Mouse (Mus musculus) lung, postnatal 25 days (tissue): ENCODE measurements at regions not wholly inside any gene's neighbourhood (a gene's known extent, or its start where the extent isn't known, plus 50 kb on each side); places are given as distances from the start of the nearest gene placed in this dataset.

ENCODE experiments used
- DNase-seq: peaks from one replicate; pipeline ENCODE4 v3.0.0; 2022; ENCODE audit warnings: low spot score

DNA sequence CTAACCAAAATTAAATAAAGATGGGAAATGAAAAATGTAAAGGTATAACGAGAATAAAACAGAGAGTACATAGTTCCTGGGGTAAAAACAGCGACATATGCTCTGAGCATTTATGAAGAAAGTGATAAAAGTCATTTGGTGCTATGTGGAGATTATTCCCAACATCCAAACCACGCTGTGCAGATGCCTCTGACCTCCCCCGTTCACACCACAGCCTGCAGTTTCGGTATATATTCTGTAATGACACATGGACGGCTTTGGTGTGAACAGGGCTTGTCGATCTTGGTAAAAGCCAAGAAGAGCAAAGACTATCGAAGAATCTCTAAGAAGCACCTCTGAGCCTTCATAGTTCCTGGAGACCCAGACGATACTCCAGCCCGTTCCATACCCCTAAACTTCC is 95.2 kb upstream of the Ppp1r26 start:
- no peak for DNase-seq

DNA sequence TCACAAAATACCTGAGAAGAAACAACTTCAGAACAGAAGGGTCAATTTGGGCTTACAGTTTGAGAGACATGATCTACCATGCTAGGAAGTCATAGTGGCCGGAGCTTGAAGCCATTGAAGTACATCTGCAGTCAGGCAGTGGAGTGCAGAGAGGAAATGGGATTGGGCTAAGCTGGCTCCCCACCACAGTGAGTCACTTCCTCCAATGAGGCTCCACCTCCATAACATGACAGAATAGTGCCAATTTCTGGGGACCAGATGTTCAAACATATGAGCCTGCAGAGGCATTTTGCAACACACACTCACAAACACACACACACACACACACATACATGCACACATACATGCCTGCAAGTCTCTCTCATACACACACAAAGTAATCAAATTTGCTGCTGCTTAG is 93.7 kb upstream of the Ppp1r26 start:
- no peak for DNase-seq

DNA sequence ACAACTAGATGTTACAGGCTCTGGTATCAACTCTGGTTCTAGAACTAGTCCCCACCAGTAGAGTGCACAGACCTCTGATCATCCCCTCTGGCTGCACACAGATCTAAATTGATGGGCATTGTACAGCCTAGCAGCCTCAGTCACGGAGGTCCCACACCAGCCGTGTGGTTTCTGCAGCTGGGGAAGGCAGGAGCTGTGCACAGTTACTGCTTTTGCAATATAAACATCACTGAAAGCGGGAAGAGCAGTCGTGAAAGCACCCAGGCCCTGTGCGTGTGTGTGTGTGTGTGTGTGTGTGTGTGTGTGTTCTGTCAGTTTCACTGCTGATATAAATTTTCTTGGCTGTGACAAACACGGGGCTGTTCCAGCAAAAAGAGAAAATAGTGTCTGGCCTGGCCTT is 84.4 kb upstream of the Ppp1r26 start:
- no peak for DNase-seq

DNA sequence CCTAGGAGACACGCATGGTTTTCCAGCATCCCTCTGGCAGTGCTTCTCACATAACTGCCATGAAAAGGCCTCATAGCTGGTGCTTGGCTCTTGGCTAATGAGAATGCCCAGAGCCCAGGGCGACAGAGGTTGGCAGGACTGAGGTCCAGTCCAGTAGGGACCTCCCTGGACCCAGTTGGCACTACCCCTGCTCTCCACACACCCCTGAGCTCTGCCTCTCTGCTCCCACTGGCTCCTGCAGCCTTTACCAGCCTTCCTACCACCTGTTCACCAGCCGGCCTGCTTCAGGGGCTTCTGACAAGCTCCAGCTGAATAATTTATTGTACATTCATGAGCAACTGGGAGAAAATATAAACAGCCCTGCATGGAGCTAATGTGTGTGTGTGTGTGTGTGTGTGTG is 82.0 kb upstream of the Ppp1r26 start:
- DNase-seq, result no peak

DNA sequence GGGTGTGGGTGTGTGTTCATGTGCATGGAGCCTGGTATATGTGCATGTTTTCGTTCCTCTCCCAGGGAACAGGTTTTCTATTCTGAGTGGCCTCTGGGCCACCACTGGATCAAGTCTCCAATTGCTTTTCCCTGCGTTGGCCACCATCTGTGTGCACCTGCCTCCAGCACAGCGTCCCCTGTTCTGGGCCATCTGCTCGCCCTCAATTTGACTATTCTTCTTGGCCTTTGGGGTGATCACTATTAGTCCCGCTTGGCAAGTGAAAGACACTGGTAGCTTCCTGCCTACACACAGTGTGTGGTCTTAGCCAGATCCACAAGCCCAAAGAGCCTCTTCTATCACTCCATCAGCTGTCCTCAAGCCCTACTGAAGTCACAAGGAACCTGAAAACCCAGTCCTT is 80.8 kb upstream of the Ppp1r26 start:
- DNase-seq, result no peak

DNA sequence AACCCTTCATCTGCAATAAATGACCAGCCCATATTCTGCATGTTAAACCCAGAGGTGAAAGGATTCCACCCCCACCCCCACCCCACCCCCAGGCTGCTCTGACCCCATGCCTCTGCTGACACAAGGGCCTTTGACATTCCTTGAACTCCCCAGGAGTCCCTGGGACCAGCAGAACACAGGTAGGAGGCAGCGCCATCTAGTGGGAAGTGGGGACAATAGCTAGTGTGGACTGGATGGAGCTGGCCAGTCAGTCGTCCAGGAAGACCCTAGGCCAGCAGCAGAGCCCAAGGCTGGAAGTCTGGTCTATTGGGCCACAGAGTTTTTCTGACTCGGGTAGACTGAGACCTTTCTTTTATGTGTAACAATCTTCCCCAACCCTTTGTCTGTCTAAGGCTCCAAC is 71.8 kb upstream of the Ppp1r26 start:
- peak; percentile 57 for DNase-seq

DNA sequence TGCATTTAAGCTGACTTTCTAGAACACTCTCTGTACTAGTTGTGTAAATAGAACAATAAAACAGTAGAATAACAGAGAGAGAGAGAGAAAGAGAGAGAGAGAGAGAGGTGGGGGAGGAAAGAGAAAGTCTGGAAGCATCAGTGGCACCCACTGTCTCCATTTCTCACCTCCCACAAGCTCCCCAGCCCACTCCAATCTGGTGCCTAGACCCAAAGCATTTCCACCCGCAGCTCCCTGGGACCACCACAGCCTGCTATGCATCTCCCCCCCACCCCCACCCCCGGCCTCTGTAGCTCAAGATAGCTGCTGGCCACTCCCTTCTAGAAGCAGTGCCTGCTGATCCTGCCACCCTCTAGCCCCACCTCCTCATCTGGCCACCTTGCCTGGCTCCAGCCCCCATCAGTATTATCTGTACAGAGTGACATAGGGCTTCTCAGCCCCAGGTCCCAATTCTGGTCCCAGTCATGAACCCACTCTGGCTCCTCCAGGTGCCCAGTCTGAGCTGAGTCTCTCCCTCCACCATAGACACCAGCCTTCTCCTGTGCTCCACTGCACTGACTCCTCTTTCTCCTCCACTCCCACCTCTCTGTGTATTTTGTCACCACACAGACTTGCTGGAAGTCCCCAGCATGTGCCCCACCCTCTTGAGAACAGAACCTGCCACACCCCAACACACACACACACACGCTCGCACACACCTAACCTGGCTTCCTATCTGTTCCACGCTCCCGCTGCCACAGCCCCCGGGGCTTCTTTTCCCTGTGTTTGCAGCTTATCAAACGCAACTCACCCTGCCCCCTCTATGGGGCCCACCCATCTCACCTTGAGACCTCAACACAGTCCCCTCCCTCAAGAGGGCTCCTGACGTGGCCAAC is 68.4 kb upstream of the Ppp1r26 start:
- no peak for DNase-seq

DNA sequence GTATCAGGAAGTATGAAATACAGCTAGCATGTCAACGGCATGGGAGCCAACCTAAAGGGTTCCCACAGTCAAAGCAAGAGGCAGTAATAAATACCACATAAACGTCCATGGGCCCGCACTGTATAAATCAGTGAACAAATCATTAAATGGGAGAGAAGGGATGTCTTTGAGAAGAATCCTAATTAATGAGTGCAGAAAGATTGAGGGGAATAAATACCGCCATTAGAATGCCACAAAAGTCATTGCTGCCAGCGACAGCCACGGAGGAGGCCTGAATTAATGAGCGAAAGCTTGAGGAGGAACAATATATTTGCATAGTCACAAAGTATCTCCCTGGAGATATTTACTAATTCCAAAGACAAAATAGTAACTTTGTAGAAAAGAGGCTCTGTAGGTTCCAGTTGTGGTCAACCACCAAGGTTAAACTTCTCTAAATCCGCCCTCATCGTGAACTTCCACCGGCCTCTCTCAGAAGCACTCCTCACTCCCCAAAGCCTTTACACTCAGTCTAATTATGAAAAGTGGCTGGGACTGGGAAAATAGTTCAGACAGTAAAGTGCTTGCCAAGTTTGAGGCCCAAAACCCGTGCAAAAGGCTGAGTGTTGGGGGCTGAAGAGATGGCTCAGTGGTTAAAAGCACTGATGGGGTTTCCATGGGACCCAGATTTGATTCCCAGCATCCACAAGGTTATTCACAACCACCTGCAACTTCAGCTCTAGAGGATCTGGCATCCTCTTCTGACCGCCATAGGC is 64.4 kb upstream of the Ppp1r26 start:
- DNase-seq, result no peak

DNA sequence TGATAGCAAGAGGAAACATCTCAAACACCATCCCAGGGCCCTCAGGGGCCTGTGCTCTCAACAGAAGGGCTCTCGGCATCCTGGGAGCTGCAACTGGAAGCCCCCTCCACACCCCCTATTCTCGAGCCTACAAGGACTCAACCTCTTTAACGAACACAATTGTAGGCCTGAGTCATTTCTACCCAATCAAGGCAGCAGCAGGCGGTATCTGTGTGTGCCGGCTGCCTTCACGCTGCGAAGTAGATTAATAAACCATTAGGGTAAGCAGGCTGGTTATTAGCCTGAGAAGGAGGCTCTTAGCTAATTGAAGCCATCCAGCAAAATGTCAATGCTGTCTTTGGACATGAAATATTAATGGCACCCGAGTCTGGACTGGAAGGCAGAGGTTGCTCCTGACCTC is 61.7 kb upstream of the Ppp1r26 start:
- no peak for DNase-seq

DNA sequence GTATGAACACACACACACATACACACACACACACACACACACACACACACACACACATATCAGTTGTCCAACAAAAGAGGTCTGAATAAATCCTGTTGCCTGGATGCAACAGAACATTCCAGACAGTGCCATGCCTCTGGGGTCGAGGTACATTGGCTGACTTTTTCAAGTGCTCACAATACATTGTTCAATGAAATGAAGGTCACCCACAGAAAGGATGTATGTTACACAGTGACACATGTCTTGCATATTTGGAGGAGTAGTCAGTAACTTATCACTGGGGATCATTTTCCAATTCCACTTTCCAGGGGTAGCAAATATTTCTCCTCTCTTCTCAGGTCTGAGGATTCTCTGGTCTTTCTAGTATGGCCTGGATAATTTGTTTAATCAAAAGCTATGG is 59.8 kb upstream of the Ppp1r26 start:
- no peak for DNase-seq

DNA sequence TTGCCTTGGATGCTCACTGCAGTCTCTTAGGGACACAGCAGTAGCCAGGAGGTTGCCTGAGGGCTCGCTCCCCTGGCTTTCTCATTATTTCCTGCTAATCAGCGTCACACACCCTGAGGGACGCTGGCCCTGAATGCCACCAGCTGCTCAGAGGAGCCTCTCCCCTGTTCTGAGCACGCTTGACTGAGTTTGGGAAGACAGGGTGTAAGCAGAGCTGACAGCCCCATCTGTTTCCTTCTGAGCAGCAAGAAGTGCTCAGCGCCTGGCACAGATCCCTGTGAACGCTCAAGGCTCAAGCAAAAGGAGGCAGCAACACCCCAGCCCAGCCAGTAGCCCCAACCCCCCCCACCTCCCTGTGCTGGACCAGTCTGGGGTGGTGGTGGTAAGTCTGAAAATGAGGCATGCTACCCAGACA is 59.2 kb upstream of the Ppp1r26 start:
- DNase-seq, result no peak

DNA sequence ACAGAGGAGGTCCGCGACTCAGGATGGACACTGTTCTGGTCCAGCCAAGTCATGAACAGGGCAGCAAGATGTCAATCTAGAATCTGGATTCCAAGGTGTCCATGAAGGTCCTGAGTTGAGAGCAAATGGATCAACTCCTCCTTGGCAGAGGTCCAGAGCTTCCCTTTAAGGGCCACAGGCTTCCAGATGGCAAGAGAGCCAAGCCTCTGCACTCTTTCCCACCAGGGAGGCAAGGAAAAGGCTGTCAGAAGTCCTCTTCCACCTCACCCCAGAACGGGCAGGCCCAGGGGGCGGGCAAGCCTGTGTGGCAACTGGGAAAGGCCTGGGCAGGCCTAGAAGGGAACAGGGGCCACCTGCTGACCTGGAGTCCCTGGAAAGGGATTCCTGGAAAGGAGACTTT is 58.7 kb upstream of the Ppp1r26 start:
- no peak for DNase-seq

DNA sequence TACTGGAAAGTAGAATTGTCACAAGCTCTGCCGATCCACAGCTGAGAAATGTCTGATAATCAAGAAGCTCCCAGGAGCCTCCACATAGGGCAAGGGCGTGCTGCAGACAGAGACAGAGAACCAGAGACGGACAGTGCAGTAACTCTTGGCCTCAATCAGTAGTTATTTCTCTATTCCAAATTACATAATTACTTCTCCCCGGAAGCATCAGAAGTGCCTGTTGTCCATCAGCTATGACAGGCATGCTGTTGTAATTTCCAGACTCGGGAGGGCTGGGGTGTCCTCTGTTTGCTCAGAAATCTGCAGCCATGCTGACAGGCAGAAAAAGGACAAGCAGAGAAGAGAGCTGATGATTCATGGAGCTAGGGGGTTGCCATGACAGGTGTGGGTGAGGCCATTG is 56.9 kb upstream of the Ppp1r26 start:
- DNase-seq, result peak; percentile 11

DNA sequence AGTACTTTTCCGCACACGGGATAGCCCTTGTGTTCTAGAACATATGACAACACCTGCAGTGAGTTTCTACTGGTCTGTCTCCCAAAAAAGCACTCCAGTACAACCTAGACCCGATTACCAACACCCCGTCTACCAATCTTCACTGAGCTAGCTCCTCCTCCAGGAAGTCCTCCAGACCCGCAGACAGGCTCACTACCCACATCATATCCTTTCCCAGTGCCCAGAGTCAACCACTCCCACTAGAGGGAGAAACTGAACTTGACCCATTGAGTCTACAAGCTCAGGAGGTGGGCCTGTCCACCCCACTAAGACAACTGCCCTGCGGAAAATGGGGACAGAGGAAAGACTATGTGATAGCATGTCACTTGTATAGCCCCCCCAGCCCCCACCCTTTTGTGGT is 51.2 kb upstream of the Ppp1r26 start:
- no peak for DNase-seq
